Mouse (Mus musculus): ENCODE results near the gene Cwh43.
"Not testable (repeated sequence)": the region's sequence is repeated elsewhere in the genome, so short reads cannot be mapped to it uniquely, and the experiment has no call there.

Gene Cwh43

GRCm38 (mm10) chr5:73482381-73482780, 76.5 kb downstream of the Cwh43 start:
- DNase-seq: not testable (repeated sequence)

GRCm38 (mm10) chr5:73484016-73484615, 78.2 kb downstream of the Cwh43 start:
- DNase-seq: no peak

GRCm38 (mm10) chr5:73486451-73486850, 80.6 kb downstream of the Cwh43 start:
- DNase-seq: no peak

GRCm38 (mm10) chr5:73489915-73490314, 84.0 kb downstream of the Cwh43 start:
- DNase-seq: no peak

GRCm38 (mm10) chr5:73490596-73491073, 84.8 kb downstream of the Cwh43 start:
- peak; percentile 99 for DNase-seq

- peak; percentile 50 for DNase-seq
Measured at GRCm38 (mm10) chr5:73491074-73491836, 85.4 kb downstream of the Cwh43 start.

GRCm38 (mm10) chr5:73491837-73492720, 86.2 kb downstream of the Cwh43 start:
- peak; percentile 87 for DNase-seq

- no peak for DNase-seq
Measured at GRCm38 (mm10) chr5:73497401-73497800, 91.5 kb downstream of the Cwh43 start.

GRCm38 (mm10) chr5:73498559-73498958, 92.7 kb downstream of the Cwh43 start:
- no peak for DNase-seq

GRCm38 (mm10) chr5:73500867-73501440, 95.1 kb downstream of the Cwh43 start:
- no peak for DNase-seq

GRCm38 (mm10) chr5:73502422-73502821, 96.5 kb downstream of the Cwh43 start:
- DNase-seq: no peak
